Mouse (Mus musculus) spleen, embryonic (tissue): ENCODE measurements around the gene Bicral.
"Not testable (repeated sequence)": the region's sequence is repeated elsewhere in the genome, so short reads cannot be mapped to it uniquely, and the experiment has no call there.

Experiments used
- CTCF ChIA-PET: fragments of 350-600 bp; sonication (Branson Sonifier 250); formaldehyde crosslinking; loops from one replicate; lab custom pipeline; 2022; lab: Charles Lee

The Bicral gene

DNA sequence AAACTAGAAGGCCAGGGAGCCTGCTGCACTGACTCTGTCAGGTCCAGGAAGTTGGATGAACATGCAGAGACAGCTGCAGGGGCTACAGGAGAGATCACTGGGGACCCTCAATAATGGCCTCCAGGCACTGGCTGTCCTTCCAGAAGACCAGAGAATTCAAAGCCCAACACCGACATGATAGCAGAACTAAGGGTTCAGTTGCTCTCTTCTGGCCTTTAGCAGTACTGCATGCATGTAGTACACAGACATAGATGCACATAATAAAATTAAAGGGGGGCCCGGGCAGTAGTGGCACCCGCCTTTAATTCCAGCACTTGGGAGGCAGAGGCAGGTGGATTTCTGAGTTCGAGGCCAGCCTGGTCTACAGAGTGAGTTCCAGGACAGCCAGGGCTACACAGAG, 87.3 kb downstream of the Bicral start:
- CTCF ChIA-PET, result interaction anchor here (0.6 to 0.7 kb wide), 2 partner anchors 96 to 189 kb away, joined by 3 read pairs; no protein-coding TSS in a partner anchor

DNA sequence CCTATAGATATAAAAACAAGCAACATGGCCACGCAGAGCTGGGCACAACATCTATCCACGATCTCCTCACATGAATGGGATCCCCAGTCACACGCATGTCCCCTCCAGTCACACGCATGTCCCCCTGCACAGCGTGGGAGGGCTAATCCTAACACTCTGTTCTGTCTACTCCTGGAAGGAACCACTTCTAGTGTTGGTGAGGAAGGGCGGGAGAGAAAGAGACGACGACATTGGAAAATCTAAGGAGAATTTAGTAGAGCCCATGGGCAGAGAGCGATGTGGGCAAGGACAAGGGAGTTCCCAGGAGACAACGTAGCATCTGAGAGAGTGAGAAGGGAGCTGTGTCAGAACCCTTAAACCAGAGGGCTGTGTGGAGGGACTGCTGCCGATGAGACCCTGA, 87.7 kb downstream of the Bicral start:
- CTCF ChIA-PET, result no interaction called here

DNA sequence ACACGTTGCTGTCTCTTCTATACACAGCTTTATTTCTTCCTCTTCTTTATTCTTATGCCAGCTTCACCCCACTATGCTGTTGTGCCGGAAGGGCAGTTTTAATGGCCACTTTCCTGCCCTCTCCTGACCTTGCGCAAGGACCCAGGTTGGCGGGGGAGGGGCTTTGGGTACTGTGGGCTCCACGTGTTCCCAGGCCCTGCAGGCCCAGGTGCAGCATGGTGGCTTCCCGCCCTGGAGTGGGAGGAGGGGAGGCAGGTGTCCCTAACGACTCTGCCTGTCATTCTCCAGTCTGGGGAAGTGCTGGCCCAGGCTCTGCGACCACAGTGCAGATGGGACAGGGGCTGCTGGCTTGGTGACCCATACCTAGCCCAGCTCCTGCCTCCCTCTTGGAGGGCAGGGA, 90.4 kb downstream of the Bicral start:
- CTCF ChIA-PET, result no interaction called here

DNA sequence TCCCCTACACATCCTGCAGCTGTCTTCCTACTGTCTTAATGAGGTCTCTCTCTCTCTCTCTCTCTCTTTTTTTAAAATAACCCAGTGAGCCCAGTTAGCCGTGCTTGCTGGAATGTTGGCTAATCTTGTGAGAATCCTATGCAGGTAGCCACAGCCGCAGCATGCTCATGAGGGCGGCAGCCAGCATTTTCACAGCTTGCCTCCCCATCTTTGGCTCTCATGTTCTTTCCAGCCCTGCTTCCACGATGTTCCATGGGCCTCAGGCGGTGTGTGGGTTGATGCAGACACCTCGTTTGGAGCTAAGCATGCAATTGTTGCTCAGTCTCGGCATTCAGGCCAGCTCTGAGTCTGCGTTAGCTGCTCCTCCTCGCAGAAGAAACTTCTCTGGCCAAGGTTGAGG, 93.4 kb downstream of the Bicral start:
- CTCF ChIA-PET, result not testable (repeated sequence)

DNA sequence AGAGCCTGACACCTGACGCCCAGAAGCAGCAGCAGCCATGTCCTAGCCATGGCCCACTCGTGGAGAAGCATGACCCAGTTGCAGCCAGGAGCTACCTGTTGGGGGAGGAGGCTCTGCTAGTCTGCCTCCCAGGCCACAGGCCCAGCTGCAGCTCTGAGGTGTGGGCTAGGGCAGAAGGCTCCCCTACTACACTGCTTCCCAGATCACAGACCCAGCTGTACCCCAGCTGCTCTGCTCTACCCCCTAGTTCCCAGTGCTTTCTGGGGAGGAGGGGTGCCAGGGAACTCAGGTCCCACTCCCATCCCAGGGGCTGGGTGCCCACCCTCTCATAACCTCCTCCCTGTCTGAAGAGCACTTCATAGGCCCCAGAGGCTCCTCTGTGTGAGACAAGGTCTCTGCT, 94.7 kb downstream of the Bicral start, which contains the start of gene Ptcra:
Gene Ptcra (minus strand): TSS at position 169 of the 400 bp plus-strand sequence.
- CTCF ChIA-PET, result no interaction called here

DNA sequence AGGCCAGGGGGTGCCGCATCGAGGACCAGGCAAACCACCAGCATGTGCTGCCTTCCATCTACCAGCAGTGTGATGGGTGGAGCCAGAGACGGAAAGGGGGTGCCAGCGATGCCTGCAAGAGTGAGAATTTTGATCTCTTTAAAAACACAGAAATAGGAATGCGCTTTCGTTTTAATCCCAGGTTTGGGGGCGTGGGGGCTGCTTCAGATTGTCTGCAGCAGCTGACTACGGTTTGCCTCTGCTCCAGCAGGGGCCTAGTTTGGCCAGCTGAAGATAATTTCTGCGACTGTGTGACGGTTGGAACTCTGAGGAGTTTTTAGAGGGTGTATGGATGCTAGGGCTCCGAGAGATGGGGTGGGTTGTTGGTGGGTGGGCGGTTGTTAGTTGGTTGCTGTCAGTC, 99.5 kb downstream of the Bicral start:
- CTCF ChIA-PET, result no interaction called here

DNA sequence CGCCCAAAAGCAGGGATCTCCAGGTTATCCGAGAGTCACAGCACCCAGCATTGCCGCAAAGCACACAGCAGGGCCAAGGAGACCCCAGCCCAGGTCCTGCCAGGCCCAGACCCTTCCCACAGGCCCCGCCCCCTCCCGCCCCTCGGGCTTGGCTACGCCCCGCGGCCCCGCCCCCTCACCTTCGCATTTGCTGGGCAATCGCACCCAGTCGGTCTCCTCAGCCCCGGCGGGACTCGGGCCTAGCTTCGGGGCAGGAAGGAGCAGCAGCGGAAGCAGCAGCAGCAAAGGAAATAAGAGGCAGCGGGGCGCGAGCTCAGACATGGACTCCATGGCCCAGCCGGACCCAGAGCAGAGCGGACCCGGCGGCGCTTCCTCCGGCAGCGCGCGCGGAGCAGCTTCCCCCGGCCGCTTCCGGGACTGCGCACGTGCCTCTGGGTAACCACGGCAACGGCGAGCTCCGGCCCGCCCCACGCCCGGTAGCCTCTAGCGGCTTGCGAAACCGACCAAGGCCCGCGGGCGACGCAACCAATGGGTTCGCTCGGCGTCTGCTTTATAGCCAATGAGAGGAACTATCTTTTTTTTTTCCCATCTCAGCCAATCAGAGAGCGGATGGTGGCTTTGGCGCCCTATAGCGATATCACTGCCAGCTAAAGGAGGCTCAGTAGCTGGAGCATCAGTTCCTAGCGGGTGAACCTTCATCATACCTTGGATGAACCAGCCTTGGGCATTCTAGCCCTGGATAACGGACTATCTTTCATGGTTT, 106.3 kb downstream of the Bicral start, which contains the start of gene Cnpy3:
Gene Cnpy3 (minus strand): TSS at position 421 of the 763 bp plus-strand sequence.
- CTCF ChIA-PET, result interaction anchor here (0.6 to 0.9 kb wide), 3 partner anchors 30 to 118 kb away, joined by 3 to 14 read pairs (median 4); partner anchors contain the start of gene Rpl7l1

DNA sequence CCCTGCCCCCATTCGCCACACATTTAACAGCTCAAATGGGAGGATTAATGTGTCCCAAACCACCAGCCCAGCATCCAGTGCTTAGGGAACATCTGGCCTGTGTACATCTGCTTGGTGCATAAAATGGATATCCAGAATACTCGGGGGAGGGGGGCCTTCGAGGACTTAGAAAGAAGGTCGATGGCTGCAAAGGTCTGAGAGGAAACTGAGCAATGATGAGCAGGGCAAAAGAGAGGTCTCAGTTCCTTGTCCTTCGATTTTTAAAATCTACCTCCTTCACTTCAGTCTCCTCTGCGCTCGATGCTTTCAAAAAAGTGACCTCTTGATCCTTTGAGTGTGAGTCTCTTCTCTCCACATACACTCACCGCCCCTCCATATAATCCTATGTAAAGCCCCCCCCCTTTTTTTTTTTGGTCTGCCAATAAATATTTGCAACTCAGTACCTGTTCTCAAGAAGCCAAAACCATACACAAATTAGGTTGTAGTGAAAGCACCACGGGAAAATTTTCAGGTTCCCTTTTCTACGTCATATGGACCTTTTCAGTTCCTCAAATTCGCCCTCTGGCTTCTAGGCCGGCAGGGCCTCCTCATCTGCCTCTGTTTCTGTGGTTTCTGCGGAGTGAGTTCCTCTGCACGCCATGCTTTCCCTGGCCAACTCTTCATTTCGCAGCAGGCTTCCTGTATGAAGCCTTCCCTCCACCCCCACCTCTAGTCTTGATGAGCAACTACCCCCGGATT, 107.1 kb downstream of the Bicral start:
- CTCF ChIA-PET, result interaction anchor here (0.6 to 0.9 kb wide), 2 partner anchors 31 to 114 kb away, joined by 3 to 6 read pairs; partner anchors contain the start of gene Rpl7l1

DNA sequence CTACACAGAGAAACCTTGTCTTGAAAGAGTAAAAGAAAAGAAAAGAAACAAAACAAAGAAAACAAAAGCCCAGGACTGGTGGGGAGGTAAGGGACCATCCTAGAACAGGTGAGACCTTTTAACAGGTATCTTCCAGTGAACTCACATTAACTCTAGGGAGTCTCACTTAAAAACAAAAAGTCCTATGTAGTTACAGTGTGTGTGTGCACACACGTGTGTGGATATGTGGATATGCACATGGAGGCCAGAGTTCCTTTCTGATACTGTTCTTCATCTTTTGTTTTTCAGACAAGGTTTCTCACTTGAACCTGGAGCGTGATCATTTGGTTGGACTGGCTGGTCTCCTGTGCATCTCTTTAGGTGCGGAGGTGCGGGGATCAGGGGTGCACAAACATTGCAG, 107.7 kb downstream of the Bicral start:
- CTCF ChIA-PET, result interaction anchor here (0.6 kb wide), 1 partner anchor 113 kb away, joined by 6 read pairs; no protein-coding TSS in a partner anchor

DNA sequence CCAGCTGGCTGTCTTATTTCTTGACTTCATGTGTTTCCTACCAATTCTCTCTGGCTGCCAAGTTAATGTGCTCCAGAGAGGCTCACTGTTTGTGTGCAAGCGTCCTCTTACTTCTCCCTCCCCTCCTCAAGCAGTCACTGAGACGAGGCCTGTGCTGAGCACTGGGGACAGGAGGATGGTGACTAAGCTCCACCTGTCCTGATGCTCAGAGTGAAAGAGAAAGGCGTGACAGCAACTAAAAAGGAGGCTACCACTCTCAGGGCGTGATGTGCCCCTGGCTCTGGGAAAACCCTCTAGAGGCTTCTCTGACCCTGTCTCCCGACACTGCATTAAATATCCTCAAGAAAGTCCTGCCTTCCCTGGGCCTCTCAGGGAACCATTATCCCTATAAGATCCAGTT, 109.0 kb downstream of the Bicral start:
- CTCF ChIA-PET, result no interaction called here
